Mouse (Mus musculus): Measurements from ENCODE around the gene Tmem177. TPM values are rescaled to one million over a fixed set of nuclear protein-coding genes. Genes with fewer than 3 reads are reported as not detected.

The Tmem177 gene
- polyA plus RNA-seq, 1 experiment from 2014 or later, result 4.3 TPM

GRCm38 (mm10) chr1:119907206-119907748 lies 5.7 kb downstream of the Tmem177 start:
- Histone ChIP-seq H3K36me3 (ENCODE audit: control insufficient read depth, insufficient read depth) (no peaks in the 10 kb centered on the region; the same call in 1 of the 2 replicates), H3K4me1 (replicated peaks; ENCODE audit: control insufficient read depth, insufficient read depth, low read length) (no peaks in the 10 kb centered on the region), H3K9ac (ENCODE audit: low read depth, low read length) (no peak overlapping the region), H3K27me3 (replicated peaks; ENCODE audit: control insufficient read depth, insufficient read depth, low read length) (no peaks in the 10 kb centered on the region), H3K27ac (ENCODE audit: low read depth, low read length) (no peak overlapping the region), H3K9me3 (ENCODE audit: control insufficient read depth) (no peaks in the 10 kb centered on the region), H3K4me3 (ENCODE audit: low read depth, low read length) (no peak overlapping the region), H3K4me2 (replicated peaks; ENCODE audit: low read depth) (no peak overlapping the region)
- WGBS, result 55% methylated on average over 2 of the region's 2 CpGs
- TF ChIP-seq CTCF (IDR thresholded peaks at IDR 0.05; ENCODE audit: low read depth), result no peak
- ATAC-seq, result no peak

GRCm38 (mm10) chr1:119903231-119903620 lies 9.8 kb downstream of the Tmem177 start:
- no peak for TF ChIP-seq CTCF (IDR thresholded peaks at IDR 0.05; ENCODE audit: low read depth)
- Histone ChIP-seq H3K9ac (ENCODE audit: low read depth, low read length) (no peak overlapping the region), H3K36me3 (ENCODE audit: control insufficient read depth, insufficient read depth) (no peaks in the 10 kb centered on the region), H3K4me1 (replicated peaks; ENCODE audit: control insufficient read depth, insufficient read depth, low read length) (no peaks in the 10 kb centered on the region), H3K4me2 (replicated peaks; ENCODE audit: low read depth) (no peak overlapping the region), H3K27ac (ENCODE audit: low read depth, low read length) (no peak overlapping the region), H3K9me3 (ENCODE audit: control insufficient read depth) (no peaks in the 10 kb centered on the region), H3K27me3 (replicated peaks; ENCODE audit: control insufficient read depth, insufficient read depth, low read length) (no peaks in the 10 kb centered on the region), H3K4me3 (ENCODE audit: low read depth, low read length) (no peak overlapping the region)
- ATAC-seq, result no peak
- 69% methylated on average over 6 of the region's 6 CpGs for WGBS

GRCm38 (mm10) chr1:119902551-119903230 lies 10.3 kb downstream of the Tmem177 start:
- no peak for ATAC-seq
- Histone ChIP-seq H3K4me3 (ENCODE audit: low read depth, low read length) (no peak overlapping the region), H3K9me3 (ENCODE audit: control insufficient read depth) (no peaks in the 10 kb centered on the region), H3K4me2 (replicated peaks; ENCODE audit: low read depth) (no peak overlapping the region), H3K36me3 (ENCODE audit: control insufficient read depth, insufficient read depth) (no peaks in the 10 kb centered on the region), H3K4me1 (replicated peaks; ENCODE audit: control insufficient read depth, insufficient read depth, low read length) (no peaks in the 10 kb centered on the region), H3K27ac (ENCODE audit: low read depth, low read length) (no peak overlapping the region), H3K9ac (ENCODE audit: low read depth, low read length) (no peak overlapping the region), H3K27me3 (replicated peaks; ENCODE audit: control insufficient read depth, insufficient read depth, low read length) (no peaks in the 10 kb centered on the region)
- no peak for TF ChIP-seq CTCF (IDR thresholded peaks at IDR 0.05; ENCODE audit: low read depth)
- 77% methylated on average over 8 of the region's 8 CpGs for WGBS

GRCm38 (mm10) chr1:119899195-119900123 lies 13.5 kb downstream of the Tmem177 start:
- Histone ChIP-seq H3K4me3 (ENCODE audit: low read depth, low read length) (no peak overlapping the region), H3K36me3 (ENCODE audit: control insufficient read depth, insufficient read depth) (no peaks in the 10 kb centered on the region), H3K9me3 (ENCODE audit: control insufficient read depth) (no peaks in the 10 kb centered on the region), H3K4me2 (replicated peaks; ENCODE audit: low read depth) (no peak overlapping the region), H3K9ac (ENCODE audit: low read depth, low read length) (no peak overlapping the region), H3K27ac (ENCODE audit: low read depth, low read length) (no peak overlapping the region), H3K4me1 (replicated peaks; ENCODE audit: control insufficient read depth, insufficient read depth, low read length) (no peaks in the 10 kb centered on the region), H3K27me3 (replicated peaks; ENCODE audit: control insufficient read depth, insufficient read depth, low read length) (no peaks in the 10 kb centered on the region)
- TF ChIP-seq CTCF (IDR thresholded peaks at IDR 0.05; ENCODE audit: low read depth), result no peak
- no peak for ATAC-seq
- 72% methylated on average over 11 of the region's 11 CpGs for WGBS

- ATAC-seq, result peak; percentile 54; the same call in 1 of the 2 replicates
- H3K9ac ChIP-seq (ENCODE audit: low read depth, low read length), result no peak overlapping the region
- no peaks in the 10 kb centered on the region for H3K4me1 ChIP-seq (replicated peaks; ENCODE audit: control insufficient read depth, insufficient read depth, low read length)
- no peak overlapping the region for H3K4me2 ChIP-seq (replicated peaks; ENCODE audit: low read depth)
- WGBS, result 39% methylated on average over 6 of the region's 6 CpGs
- H3K27ac ChIP-seq (ENCODE audit: low read depth, low read length), result no peak overlapping the region
- no peak overlapping the region for H3K4me3 ChIP-seq (ENCODE audit: low read depth, low read length)
- H3K36me3 ChIP-seq (ENCODE audit: control insufficient read depth, insufficient read depth), result no peaks in the 10 kb centered on the region
- no peaks in the 10 kb centered on the region for H3K27me3 ChIP-seq (replicated peaks; ENCODE audit: control insufficient read depth, insufficient read depth, low read length)
- no peaks in the 10 kb centered on the region for H3K9me3 ChIP-seq (ENCODE audit: control insufficient read depth)
- peak; percentile 94 for TF ChIP-seq CTCF (IDR thresholded peaks at IDR 0.05; ENCODE audit: low read depth)
Measured at GRCm38 (mm10) chr1:119894936-119895335, 18.1 kb downstream of the Tmem177 start.

- Histone ChIP-seq H3K27me3 (replicated peaks; ENCODE audit: control insufficient read depth, insufficient read depth, low read length) (no peaks in the 10 kb centered on the region), H3K36me3 (ENCODE audit: control insufficient read depth, insufficient read depth) (no peaks in the 10 kb centered on the region), H3K9ac (ENCODE audit: low read depth, low read length) (no peak overlapping the region), H3K9me3 (ENCODE audit: control insufficient read depth) (no peaks in the 10 kb centered on the region), H3K4me3 (ENCODE audit: low read depth, low read length) (no peak overlapping the region), H3K4me1 (replicated peaks; ENCODE audit: control insufficient read depth, insufficient read depth, low read length) (no peaks in the 10 kb centered on the region), H3K4me2 (replicated peaks; ENCODE audit: low read depth) (no peak overlapping the region), H3K27ac (ENCODE audit: low read depth, low read length) (no peak overlapping the region)
- no peak for ATAC-seq
- WGBS, result 81% methylated on average over 3 of the region's 3 CpGs
- no peak for TF ChIP-seq CTCF (IDR thresholded peaks at IDR 0.05; ENCODE audit: low read depth)
Measured at GRCm38 (mm10) chr1:119893600-119893999, 19.4 kb downstream of the Tmem177 start.
